Mouse (Mus musculus): ENCODE data around the gene Pgm2l1.

Gene Pgm2l1

GRCm38 (mm10) chr7:100288622-100289021, 61.4 kb downstream of the Pgm2l1 start:
- no peak for DNase-seq (ENCODE audit: extremely low read depth, low read depth, low spot score)

- DNase-seq (ENCODE audit: extremely low read depth, low read depth, low spot score) = no peak
Observed at GRCm38 (mm10) chr7:100293546-100293945, 66.4 kb downstream of the Pgm2l1 start.

DNA sequence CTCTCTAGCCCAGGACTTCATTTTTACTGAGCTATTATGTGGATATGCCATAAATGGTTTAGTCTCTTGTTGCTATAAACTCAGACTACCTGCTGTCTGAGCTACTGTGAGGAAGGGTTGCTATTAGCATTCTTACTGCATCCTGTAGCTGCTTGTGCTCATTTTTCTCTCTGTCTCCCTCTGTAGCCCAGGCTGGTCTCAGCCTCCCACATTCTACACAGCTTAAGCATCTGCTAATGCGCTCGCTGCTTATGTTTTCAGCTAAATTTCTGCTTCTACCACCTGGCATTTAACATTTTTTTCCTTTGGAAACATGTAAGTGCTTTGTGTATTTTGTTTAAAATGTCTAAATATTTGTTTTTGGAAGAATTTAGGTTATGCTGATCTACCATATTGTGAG, 68.6 kb downstream of the Pgm2l1 start:
- no peak for DNase-seq (ENCODE audit: extremely low read depth, low read depth, low spot score)

GRCm38 (mm10) chr7:100296699-100297098, 69.5 kb downstream of the Pgm2l1 start:
- no peak for DNase-seq (ENCODE audit: extremely low read depth, low read depth, low spot score)

GRCm38 (mm10) chr7:100298861-100299510, 71.8 kb downstream of the Pgm2l1 start:
- no peak for DNase-seq (ENCODE audit: extremely low read depth, low read depth, low spot score)

- DNase-seq (ENCODE audit: extremely low read depth, low read depth, low spot score) = no peak
Observed at GRCm38 (mm10) chr7:100301390-100301789, 74.2 kb downstream of the Pgm2l1 start.

DNA sequence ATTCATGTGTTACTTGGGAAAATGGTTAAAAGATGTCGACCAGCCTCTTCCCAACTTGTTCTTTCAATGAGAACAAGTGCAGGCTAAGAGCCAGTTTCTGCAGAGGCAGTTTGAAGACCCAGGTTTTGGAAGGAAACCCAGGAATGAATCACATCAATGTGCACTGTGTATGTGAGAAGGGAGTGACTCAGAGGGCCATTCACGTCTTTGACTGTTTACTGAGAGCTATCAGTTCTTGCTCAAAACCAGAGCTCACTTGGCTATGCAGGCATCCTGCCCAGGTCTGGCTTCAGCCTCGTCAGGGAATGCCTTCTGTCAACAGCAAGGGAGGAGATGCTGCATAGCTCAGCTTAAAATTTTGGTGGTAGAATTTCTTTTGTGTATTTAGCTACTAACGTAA, 75.1 kb downstream of the Pgm2l1 start:
- DNase-seq (ENCODE audit: extremely low read depth, low read depth, low spot score) = no peak

DNA sequence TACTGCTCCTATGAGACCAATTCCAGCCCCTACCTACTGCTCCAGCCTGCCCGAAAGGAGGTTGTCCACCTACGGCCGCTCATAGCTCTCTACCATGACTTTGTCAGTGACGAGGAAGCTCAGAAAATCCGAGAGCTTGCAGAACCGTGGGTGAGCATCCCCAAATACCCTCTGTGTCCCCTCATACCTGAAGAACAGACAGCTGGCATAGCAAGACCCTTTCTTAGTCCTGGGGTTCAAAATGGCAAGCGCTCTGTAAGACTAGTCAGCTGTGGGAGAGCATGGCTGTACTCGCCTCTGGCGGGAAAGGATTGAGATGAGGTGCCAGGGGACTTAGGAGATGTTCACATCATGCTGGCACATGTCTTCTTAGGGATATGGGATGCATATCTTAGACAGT, 78.7 kb downstream of the Pgm2l1 start:
- no peak for DNase-seq (ENCODE audit: extremely low read depth, low read depth, low spot score)

GRCm38 (mm10) chr7:100307872-100308653, 80.9 kb downstream of the Pgm2l1 start:
- DNase-seq (ENCODE audit: extremely low read depth, low read depth, low spot score) = no peak

DNA sequence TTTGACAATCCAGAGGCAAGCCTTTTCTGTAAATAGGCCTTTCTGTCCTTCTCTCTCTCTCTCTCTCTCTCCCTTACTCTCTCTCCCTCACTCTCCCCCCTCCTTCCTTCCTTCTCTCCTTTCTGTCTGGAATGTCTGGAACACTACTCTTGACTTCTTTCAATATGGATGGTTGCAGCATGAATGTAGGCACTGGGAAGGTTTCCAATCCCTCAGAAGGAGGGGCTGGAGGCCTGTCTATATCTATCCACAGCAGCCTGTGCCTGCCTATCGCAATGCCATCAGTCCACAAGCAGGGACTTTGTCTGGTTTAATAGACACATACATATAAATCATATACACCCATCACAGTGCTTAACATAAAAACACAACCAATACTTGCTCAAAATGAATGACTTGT, 82.0 kb downstream of the Pgm2l1 start:
- DNase-seq (ENCODE audit: extremely low read depth, low read depth, low spot score) = no peak

GRCm38 (mm10) chr7:100309679-100310078, 82.5 kb downstream of the Pgm2l1 start:
- no peak for DNase-seq (ENCODE audit: extremely low read depth, low read depth, low spot score)

DNA sequence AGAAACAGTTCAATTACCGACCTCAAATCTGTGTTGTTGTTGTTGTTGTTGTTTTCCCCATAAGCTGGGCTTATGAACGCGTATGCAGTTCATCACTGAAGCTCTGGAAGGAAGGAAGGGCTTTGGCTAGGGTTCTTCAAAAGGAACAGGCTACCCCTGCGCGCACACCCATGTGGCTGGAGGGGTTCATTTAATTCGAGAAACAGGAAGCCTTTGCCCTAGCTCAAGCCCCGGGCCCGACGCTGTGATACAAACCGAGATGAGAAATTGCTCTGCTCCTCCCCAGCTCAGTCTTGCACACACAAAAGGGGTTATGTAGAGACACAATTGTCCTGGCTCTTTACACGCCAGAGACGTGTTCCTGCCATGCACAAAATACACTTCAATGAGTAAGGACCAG, 83.1 kb downstream of the Pgm2l1 start:
- no peak for DNase-seq (ENCODE audit: extremely low read depth, low read depth, low spot score)

- no peak for DNase-seq (ENCODE audit: extremely low read depth, low read depth, low spot score)
Observed at GRCm38 (mm10) chr7:100312716-100313115, 85.5 kb downstream of the Pgm2l1 start.

DNA sequence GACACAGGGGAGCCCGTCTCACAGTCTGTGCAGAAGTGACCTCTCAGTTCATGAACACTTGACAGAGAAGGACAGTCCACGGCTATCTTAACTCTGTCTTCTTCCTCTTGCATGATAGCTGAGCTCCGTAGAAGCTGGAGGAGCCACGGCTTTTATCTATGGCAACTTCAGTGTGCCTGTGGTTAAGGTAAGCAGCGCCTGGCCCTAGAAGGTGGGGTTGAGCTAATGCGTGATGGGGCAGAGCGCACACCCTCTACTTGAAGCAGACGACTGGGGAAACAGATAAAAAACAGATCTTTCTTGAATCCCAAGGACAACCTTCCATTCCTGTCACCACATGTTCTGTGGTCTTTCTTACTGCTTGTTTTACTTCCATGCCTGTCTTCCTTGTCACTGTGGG, 89.7 kb downstream of the Pgm2l1 start:
- DNase-seq (ENCODE audit: extremely low read depth, low read depth, low spot score) = no peak

DNA sequence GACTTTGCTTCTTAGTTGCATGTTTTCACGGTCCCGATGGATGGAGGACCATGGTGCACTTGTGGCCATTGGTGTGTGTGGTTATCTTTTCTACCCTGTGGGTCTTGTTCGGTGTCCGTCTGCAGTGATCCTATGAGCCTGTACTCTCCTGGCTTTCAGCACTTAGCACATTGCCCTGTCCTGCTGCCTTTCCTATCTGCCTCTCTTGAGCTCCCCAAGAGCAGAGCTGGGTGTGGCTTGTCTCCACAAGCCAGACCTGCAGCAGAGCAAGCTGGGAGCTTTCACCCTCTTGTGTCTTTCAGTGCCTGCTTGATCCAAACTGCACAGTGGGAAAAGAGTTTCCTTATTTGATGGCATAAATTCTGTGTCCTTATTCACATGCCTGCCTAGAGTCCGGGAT, 90.3 kb downstream of the Pgm2l1 start:
- DNase-seq (ENCODE audit: extremely low read depth, low read depth, low spot score) = no peak

DNA sequence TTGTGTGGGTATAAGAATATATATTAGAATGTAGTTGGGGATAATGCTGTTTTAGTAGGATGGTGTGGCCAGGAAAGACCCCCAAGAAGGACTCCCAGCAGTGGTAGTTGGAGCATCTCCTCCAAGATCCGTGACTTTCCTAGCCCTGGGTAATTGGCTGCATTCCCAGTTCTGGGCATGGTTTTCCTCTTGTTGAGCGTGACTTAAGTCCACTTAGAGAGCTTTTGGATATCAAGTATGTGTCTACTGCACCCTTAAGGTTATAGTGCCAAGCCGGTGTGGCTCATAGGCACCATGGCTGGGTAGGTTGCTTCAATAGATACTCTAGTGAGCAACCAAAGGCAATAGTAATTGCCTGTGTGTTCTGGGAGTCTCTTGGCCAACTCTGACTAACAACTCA, 96.5 kb downstream of the Pgm2l1 start:
- DNase-seq (ENCODE audit: extremely low read depth, low read depth, low spot score) = no peak

GRCm38 (mm10) chr7:100325482-100325881, 98.3 kb downstream of the Pgm2l1 start:
- DNase-seq (ENCODE audit: extremely low read depth, low read depth, low spot score) = no peak

DNA sequence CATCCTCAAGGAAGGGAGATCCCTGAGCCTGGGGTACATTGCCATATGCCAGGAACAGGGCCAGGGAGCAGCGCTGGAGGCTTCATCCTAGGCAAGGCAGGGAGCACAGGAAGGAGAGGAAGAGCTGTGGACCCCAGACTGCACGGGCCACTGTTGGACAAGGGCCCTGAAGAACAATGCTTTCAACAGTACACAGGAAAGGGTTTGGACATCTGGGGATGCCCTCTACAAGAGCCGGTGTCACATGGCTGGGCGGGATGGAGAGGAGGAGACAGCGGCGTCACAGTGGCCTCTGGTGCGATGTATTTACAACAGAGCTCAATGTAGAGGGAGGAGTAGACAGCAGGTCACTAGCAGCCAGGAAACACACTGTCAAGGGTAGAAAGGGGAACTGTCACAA, 100.3 kb downstream of the Pgm2l1 start:
- no peak for DNase-seq (ENCODE audit: extremely low read depth, low read depth, low spot score)

All from fat pad, adult 2 months (tissue).